Mouse (Mus musculus) small intestine, adult 2 months (tissue): Measurements from ENCODE around the gene Larp1.

Source experiments
- CTCF ChIP-seq: fragments of 200-500 bp; IDR thresholded peaks from 2 replicates; pipeline ENCODE4 v1.5.1; 2012; ENCODE audit warnings: low read depth, mild to moderate bottlenecking, control low read depth, inconsistent platforms, low read length, moderate library complexity, mixed read lengths; ENCODE audit not compliant: insufficient replicate concordance, insufficient read length; ENCODE audit errors: extremely low read depth
- POLR2A ChIP-seq: fragments of 200-500 bp; IDR thresholded peaks from 2 replicates; pipeline ENCODE4 v1.6.1; 2012; ENCODE audit warnings: low read depth, mild to moderate bottlenecking, control low read depth, inconsistent platforms, low read length, moderate library complexity

DNA sequence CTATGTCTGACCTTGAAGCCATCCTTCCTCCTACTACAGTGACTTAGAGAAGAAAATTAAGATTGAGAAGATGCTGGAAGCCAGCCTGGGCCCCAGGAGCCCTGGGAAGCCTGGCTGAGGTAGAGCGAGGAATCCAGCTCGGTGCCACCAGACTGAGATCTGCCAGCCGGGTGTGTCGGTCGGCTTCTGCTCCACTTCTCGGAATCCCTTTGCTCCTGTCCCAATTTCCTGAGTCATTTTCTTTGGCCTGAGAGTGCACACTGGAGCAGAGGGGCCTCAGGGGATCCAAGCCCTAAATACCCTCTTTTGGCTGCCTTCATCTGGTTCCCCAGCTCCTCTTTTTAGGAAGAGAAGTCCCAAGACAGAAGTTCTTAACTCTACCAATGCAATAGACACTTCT lies 29.2 kb upstream of the Larp1 start:
- TF ChIP-seq CTCF = no peak
- TF ChIP-seq POLR2A = no peak
